Mouse (Mus musculus): ENCODE measurements at regions not wholly inside any gene's neighbourhood (a gene's known extent, or its start where the extent isn't known, plus 50 kb on each side); places are given as distances from the start of the nearest gene placed in this dataset.

DNA sequence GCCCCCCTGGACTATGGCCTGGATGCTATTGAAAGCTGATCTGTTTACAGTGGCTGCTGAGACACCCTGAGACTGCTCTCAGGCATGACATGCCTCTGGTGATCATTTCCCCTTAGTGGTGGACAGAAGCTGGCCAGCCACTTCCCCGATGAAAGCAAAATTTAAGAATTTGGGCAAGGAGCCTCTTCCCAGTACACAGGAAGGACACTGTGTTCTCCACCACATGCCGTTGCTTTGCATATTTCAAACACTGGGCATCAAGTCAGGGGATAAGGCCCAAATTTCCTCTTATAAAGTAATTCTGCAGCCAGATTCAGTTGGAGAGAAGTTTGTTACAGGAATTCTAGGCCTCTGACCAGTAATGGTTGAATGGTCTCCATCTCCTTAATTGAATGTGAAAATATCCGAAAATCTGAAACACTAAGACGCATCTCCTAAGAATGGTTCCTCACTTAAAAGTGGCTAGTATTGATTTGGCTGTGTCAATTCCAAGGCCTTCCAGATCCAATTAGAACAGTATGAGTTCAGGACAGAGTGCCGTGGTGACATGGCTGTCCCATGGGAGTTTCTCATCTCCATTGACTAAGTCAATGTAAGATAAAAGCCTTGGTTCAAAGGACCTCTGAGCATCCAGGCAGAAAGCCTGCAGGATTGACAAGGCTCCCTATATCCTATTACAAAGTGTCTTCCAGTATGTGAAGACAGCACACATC lies 638.5 kb upstream of the Arid1b start:
- Histone ChIP-seq H3K4me1 (no peaks in the 10 kb centered on the region), H3K27ac (no peak overlapping the region)
- WGBS = 92% methylated on average over 5 of the region's 5 CpGs

DNA sequence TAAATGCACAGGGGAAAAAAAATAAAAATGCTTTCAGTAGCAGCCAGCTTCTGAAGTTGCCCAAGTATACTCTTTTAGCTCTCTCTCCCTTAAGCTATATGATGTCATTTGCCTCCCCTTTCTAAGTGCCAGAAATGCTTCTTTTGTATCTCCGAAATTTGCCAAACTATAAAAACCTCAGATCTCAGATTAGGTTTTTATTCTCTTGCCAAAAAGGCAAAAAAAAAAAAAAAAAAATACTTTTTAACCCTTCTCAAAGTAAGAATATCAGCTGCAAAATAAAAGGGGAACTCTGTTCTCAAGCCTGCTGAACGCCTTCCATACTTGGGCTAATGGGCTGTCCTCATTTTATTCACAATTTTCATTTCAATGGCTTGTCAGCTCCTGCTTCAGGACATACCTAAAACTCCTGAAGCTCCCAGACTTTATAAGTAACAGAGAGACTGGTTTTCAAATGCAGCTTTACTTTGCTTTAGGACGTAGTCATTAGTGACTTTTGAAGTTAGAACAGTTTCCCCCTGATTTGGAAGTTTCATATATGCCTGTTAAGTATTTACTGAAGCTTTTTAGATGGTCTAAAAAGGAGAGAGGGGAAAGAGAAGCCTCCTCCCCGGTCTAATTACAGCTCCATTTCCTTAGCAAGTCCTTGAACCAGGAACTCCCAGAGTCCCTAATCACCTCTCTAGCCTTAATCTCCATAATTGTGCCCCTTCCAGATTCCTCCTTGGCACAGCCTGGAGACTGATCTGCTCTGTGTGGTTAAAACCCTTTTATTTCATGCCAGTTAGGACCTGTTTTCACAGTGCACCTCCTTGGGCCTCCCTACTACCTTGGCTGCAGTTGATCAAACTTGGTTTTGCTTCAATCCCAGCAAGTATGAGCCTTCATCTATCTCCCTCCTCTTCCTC lies 633.5 kb upstream of the Arid1b start:
- no peak overlapping the region for H3K4me3 ChIP-seq
- 81% methylated on average over 4 of the region's 4 CpGs for whole genome bisulfite sequencing
- H3K36me3 ChIP-seq (replicated peaks) = no peaks in the 10 kb centered on the region
- H3K27ac ChIP-seq = no peak overlapping the region
- no peaks in the 10 kb centered on the region for H3K4me1 ChIP-seq
- DNase-seq (ENCODE audit: extremely low spot score, low spot score) = no peak
- H3K9me3 ChIP-seq = no peaks in the 10 kb centered on the region
- no peaks in the 10 kb centered on the region for H3K27me3 ChIP-seq (ENCODE audit: poor library complexity, severe bottlenecking)

More for the DNA sequence above, 638.5 kb upstream of the Arid1b start:
- no peak for DNase-seq (ENCODE audit: extremely low spot score, low spot score)
- H3K9me3 ChIP-seq = no peaks in the 10 kb centered on the region
- H3K27me3 ChIP-seq (ENCODE audit: poor library complexity, severe bottlenecking) = no peaks in the 10 kb centered on the region
- no peak overlapping the region for H3K4me3 ChIP-seq
- H3K36me3 ChIP-seq (replicated peaks) = no peaks in the 10 kb centered on the region

DNA sequence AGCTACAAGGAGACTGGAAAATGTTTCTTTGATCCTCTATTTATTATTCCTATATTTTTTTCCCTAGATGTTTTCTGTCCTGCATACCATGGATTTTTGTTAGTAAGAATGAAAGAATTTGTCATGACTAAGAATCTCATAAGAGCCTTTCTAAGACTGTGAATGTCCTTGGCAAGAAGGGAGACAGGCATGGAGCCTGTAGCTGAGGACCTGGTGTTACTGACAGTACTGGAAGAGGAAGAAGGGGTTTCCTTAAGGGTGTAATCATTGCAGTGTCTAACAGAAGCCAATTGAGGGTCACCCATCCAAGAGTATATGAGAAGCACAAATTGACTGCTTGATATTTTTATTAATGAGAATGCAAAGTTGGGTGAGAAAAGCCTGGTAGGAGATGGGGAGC lies 628.3 kb upstream of the Arid1b start:
- H3K4me1 ChIP-seq = no peaks in the 10 kb centered on the region
- H3K27ac ChIP-seq = no peak overlapping the region
- H3K27me3 ChIP-seq (ENCODE audit: poor library complexity, severe bottlenecking) = no peaks in the 10 kb centered on the region
- H3K4me3 ChIP-seq = no peak overlapping the region
- H3K9me3 ChIP-seq = no peaks in the 10 kb centered on the region
- no peak for DNase-seq (ENCODE audit: extremely low spot score, low spot score)
- no peaks in the 10 kb centered on the region for H3K36me3 ChIP-seq (replicated peaks)

DNA sequence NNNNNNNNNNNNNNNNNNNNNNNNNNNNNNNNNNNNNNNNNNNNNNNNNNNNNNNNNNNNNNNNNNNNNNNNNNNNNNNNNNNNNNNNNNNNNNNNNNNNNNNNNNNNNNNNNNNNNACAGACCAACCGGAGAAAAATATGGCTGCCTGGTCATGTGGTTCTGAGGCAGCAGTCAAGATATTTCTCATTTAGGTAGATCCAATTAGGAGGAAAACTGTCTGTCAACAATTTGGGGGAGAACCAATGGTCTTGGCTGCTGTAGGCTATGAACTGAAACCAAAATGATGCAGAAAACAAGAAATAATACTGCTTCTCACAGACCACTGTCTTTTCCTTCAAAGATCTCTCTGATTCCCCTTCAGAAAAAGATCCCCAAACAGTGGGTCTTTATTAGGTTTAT lies 613.7 kb upstream of the Arid1b start:
- 97% methylated on average over 1 of the region's 1 CpGs for WGBS
- no peak overlapping the region for H3K27ac ChIP-seq

DNA sequence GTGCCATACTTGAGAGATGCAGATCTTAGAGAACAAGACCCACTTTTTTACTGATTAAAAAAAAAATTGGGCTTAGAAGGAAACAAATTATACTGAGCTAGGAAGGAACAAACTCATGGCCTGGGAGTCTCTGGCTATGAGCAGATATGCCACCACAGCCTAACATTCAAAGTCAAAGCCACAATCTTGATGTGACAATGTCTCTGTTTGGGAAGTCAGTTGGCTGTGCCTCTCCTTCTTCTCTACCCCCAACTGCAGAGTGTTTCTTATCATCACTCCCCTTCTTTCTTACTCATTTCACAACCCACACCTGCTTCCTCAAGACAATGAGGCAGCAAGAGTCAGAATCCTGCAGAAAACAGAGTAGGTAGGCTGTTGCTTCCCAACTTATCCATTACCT lies 613.3 kb upstream of the Arid1b start:
- no peaks in the 10 kb centered on the region for H3K9me3 ChIP-seq
- DNase-seq (ENCODE audit: extremely low spot score, low spot score) = no peak
- no peaks in the 10 kb centered on the region for H3K27me3 ChIP-seq (ENCODE audit: poor library complexity, severe bottlenecking)
- no peak overlapping the region for H3K4me3 ChIP-seq
- H3K36me3 ChIP-seq (replicated peaks) = no peaks in the 10 kb centered on the region
- H3K4me1 ChIP-seq = no peaks in the 10 kb centered on the region
- H3K27ac ChIP-seq = no peak overlapping the region

More for the DNA sequence above, 613.7 kb upstream of the Arid1b start:
- Histone ChIP-seq H3K4me1 (no peaks in the 10 kb centered on the region), H3K36me3 (replicated peaks) (no peaks in the 10 kb centered on the region), H3K4me3 (no peak overlapping the region), H3K27me3 (ENCODE audit: poor library complexity, severe bottlenecking) (no peaks in the 10 kb centered on the region), H3K9me3 (no peaks in the 10 kb centered on the region)
- DNase-seq (ENCODE audit: extremely low spot score, low spot score) = no peak

DNA sequence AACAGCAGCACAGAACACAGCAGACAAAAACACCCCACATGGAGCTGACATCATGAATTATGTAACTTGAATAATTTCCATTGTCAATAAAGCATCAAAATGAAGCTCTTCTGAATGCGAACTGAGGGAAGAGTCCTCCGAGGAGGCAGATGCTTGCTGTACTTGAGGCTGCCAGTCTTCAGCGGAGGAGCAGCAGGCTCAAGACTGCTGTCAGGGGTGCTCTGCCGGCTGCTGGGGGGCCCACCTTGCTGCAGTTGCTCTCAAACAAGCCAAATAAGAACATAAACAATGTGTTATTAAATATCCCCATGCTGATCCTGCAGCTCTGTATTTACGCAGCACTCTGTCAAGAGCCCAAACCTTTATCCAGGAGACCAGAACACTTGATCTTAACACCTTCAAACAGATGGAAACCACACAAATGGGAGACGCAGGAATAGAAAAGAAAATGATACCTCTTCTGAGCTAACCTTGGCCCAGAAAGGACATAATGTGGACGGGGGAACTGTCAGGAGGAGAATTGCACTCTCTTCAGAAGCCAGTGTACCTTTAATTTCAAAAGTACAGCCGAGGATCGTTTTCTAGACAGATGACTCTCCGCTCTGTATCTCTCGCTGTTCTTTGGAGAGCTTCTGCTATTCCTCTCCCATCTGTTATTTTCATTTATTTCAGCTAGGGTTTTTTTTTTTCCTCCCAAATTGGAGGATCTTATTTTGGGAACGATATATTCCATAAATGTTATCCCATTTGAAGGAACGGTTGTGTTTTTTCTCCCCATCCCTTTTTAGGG lies 612.0 kb upstream of the Arid1b start:
- DNase-seq (ENCODE audit: extremely low spot score, low spot score) = no peak
- WGBS = 91% methylated on average over 13 of the region's 13 CpGs
- Histone ChIP-seq H3K9me3 (no peaks in the 10 kb centered on the region), H3K4me3 (no peak overlapping the region), H3K36me3 (replicated peaks) (no peaks in the 10 kb centered on the region), H3K27me3 (ENCODE audit: poor library complexity, severe bottlenecking) (no peaks in the 10 kb centered on the region), H3K27ac (no peak overlapping the region), H3K4me1 (no peaks in the 10 kb centered on the region)

DNA sequence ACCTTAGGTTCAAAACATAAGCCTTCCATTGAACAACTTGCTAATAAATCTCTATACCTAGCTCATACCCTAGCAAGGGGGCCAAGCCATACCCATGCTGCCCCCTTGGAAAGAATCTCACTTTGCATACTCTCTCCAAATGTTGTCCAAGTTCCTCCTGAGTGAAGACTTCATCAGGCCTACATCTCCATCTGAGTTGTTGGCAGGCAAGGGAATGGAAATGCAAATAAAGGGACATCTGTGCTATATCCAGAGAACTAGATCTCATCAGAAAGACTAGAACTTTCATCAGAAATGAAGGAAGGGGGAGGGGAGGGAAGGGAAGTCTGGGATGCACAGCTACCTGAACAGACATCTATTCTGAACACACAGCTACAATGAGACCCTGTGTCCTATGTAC lies 611.4 kb upstream of the Arid1b start:
- Histone ChIP-seq H3K4me1 (no peaks in the 10 kb centered on the region), H3K27me3 (ENCODE audit: poor library complexity, severe bottlenecking) (no peaks in the 10 kb centered on the region), H3K27ac (no peak overlapping the region), H3K9me3 (no peaks in the 10 kb centered on the region), H3K4me3 (no peak overlapping the region), H3K36me3 (replicated peaks) (no peaks in the 10 kb centered on the region)
- no peak for DNase-seq (ENCODE audit: extremely low spot score, low spot score)

DNA sequence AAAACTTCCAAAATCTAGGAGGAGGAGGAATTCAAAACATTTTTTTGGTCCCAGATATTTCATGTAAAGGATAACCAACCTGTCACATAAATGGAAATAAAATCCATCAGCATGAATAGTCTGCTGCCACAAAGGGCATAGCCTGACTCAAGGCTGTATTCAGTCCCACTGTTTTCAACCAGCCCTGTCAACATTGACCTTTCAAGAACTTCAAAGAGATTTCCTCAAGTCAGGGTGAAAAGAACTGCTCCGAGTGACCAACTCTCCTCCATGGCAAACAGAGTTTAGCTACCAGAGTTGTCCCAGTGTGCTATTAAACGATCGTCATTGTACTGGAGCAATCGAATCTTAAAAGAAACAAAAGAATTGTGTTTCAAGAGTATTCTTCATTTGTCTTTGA lies 606.5 kb upstream of the Arid1b start:
- no peak for DNase-seq (ENCODE audit: extremely low spot score, low spot score)
- no peaks in the 10 kb centered on the region for H3K9me3 ChIP-seq
- H3K4me1 ChIP-seq = no peaks in the 10 kb centered on the region
- no peak overlapping the region for H3K4me3 ChIP-seq
- WGBS = 69% methylated on average over 4 of the region's 4 CpGs
- no peaks in the 10 kb centered on the region for H3K27me3 ChIP-seq (ENCODE audit: poor library complexity, severe bottlenecking)
- no peaks in the 10 kb centered on the region for H3K36me3 ChIP-seq (replicated peaks)
- H3K27ac ChIP-seq = no peak overlapping the region

DNA sequence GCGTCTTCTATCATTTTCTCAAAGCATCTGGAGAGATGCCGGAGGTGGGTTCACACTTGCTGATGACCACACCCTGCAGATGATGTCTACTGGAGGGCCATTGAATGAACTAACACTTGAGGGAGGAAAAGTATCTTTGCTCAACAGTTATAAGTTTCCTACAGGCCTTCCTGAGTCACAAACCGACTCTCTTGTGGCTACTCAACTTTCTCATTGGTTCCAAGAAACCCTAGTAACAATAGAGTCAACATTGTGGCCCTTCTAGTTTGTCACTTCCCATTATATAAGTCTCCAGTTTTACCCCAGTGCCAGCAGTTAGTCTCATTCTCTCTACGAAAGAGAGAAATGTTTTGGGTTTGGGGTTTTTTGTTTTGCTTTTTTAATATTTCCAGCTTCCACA lies 604.1 kb upstream of the Arid1b start:
- DNase-seq (ENCODE audit: extremely low spot score, low spot score) = no peak
- Histone ChIP-seq H3K27ac (no peak overlapping the region), H3K4me3 (no peak overlapping the region), H3K9me3 (no peaks in the 10 kb centered on the region), H3K4me1 (no peaks in the 10 kb centered on the region), H3K36me3 (replicated peaks) (no peaks in the 10 kb centered on the region), H3K27me3 (ENCODE audit: poor library complexity, severe bottlenecking) (no peaks in the 10 kb centered on the region)
- WGBS = 89% methylated on average over 4 of the region's 4 CpGs

DNA sequence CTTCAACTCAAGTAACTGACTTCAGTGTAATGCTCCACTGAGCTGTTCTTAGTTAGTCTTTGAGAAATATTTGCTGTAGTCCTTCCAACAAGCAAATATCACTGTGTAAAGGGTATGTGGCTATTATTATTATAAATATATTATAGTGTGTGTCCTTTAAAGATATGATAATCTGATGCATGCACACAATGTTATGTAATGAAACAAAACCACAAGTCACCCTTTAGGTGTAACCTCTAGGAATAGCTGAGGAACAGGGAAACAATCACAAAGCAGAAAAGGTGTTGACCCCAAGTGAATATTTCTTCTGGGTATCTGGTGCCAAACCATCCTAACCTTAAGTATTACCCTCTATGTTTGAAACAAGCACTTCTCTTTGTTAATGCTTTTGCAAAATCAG lies 603.6 kb upstream of the Arid1b start:
- no peak for DNase-seq (ENCODE audit: extremely low spot score, low spot score)
- Histone ChIP-seq H3K27ac (no peak overlapping the region), H3K9me3 (no peaks in the 10 kb centered on the region), H3K36me3 (replicated peaks) (no peaks in the 10 kb centered on the region), H3K4me3 (no peak overlapping the region), H3K27me3 (ENCODE audit: poor library complexity, severe bottlenecking) (no peaks in the 10 kb centered on the region), H3K4me1 (no peaks in the 10 kb centered on the region)

DNA sequence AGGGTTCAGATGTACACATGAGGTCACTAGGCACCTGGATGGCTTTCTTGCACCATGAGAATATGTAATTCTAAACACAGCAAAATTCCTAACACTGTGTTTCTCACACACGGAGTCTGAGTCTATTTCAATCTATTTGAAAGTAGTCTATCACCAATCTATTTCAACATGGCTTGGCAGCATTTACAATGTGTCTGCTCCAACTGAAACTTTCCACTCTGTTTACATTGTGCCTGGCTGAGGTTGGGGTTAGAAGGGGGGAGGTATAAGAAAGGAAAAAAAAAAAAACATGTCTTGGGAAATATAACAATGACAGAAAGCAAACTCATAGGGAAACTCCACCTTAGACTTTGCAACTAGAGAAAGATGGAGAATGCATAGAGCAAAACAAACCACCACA lies 602.9 kb upstream of the Arid1b start:
- H3K9me3 ChIP-seq = no peaks in the 10 kb centered on the region
- H3K36me3 ChIP-seq (replicated peaks) = no peaks in the 10 kb centered on the region
- H3K4me3 ChIP-seq = no peak overlapping the region
- H3K27ac ChIP-seq = no peak overlapping the region
- no peaks in the 10 kb centered on the region for H3K27me3 ChIP-seq (ENCODE audit: poor library complexity, severe bottlenecking)
- no peak for DNase-seq (ENCODE audit: extremely low spot score, low spot score)
- no peaks in the 10 kb centered on the region for H3K4me1 ChIP-seq
- 81% methylated on average over 1 of the region's 1 CpGs for WGBS

DNA sequence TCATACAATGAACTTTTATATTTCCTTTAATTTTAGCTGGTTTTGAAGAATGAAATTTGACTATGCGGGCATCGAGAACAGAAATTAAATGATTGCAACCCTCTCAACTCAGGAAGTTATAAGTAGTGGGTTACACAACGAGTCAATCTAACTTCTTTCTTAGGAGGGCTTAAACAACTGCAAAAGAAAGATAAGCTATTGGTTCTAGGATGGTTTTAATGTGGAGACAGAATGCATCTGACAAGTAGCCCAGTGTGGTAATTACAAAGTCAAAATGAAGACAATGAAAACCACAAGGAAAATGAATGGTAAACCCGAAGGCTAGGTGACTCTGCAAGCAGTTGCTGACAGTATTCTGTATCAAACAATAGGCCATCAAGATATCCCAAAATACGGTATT lies 598.0 kb upstream of the Arid1b start:
- no peak overlapping the region for H3K4me3 ChIP-seq
- no peak for DNase-seq (ENCODE audit: extremely low spot score, low spot score)
- H3K27ac ChIP-seq = no peak overlapping the region
- no peaks in the 10 kb centered on the region for H3K36me3 ChIP-seq (replicated peaks)
- WGBS = 86% methylated on average over 5 of the region's 5 CpGs
- no peaks in the 10 kb centered on the region for H3K27me3 ChIP-seq (ENCODE audit: poor library complexity, severe bottlenecking)
- no peaks in the 10 kb centered on the region for H3K4me1 ChIP-seq
- H3K9me3 ChIP-seq = peaks cover 3% of the 10 kb centered on the region; the same call in 1 of the 2 replicates

DNA sequence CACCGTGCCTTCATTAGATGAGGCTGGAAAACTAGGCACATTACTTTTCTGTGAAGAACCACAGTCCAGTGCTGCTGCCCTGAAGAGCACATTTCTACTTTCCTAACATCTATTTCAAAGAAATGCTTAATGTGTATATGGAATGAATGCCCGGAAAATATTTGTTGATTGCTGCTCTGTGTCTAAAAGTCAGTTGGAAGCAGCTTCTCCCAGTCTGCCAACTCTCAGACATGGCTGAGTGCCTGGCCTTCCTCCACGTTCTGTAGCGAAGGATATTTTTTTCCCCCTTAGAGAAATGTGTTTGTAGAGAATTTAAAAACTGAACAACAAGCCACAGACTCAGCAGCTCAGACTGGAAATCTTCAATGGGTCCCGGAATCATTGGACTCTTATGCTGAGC lies 576.4 kb upstream of the Arid1b start:
- 91% methylated on average over 5 of the region's 5 CpGs for WGBS
- Histone ChIP-seq H3K27ac (no peak overlapping the region), H3K36me3 (replicated peaks) (no peaks in the 10 kb centered on the region)

More for the DNA sequence above, 576.4 kb upstream of the Arid1b start:
- Histone ChIP-seq H3K4me3 (no peak overlapping the region), H3K4me1 (no peaks in the 10 kb centered on the region), H3K9me3 (no peaks in the 10 kb centered on the region), H3K27me3 (ENCODE audit: poor library complexity, severe bottlenecking) (no peaks in the 10 kb centered on the region)
- no peak for DNase-seq (ENCODE audit: extremely low spot score, low spot score)

Measured in forebrain, embryonic 10.5 days (tissue).